Mouse (Mus musculus) cerebellum, adult 11-12 months (tissue): ENCODE measurements around the gene Fn3k.

Source experiments
- DNase-seq: peaks from one replicate; pipeline ENCODE4 v3.0.0; 2022

Gene Fn3k

DNA sequence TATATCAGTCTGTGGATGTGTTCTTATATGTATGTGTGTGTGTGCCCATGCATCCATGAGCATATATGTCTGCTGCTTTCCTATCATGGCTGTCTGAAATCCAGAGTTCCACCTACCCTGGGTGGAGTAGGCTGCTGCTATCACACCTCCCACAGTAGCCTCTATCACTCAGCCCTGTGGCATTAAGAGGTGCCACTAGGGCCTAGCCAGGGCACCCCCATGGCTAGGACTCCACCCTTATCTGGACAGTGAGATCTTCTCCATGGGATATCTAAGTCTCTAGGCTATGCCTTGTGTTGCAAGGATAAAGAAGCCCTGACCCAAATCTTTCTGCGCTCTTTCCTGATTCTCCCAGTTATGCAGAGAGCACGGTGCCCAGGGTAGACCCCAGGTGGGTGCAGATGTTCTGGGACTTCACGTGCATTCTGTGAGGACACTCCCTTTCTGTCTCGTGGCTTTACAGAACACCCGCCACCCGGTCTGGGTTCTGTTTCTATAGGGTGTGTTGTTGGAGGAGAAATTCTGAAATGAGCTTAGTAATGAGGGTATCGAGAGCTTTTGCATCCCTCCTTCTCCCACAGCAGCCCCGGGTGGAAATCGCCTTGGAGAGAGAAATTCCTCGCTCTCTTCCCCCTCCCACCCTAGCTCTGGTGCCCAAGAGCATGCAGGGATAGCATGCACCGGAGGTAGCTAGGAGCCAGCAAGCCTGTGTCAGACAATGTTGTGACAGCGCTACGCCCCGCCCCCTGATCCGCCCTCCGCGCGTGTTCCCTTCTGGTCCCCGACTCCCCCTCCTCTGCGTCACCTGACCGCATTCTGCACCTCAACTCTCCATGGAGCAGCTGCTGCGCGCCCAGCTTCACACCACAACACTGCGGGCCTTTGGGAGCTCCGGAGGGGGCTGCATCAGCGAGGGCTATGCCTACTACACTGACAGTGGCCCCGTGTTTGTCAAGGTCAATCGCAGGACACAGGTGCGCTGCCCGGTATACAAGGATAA is at the start of gene Fn3k:
Fn3k (plus strand) TSS at position 758 of the 1,000 bp plus-strand sequence.
- peak; percentile 98 for DNase-seq

DNA sequence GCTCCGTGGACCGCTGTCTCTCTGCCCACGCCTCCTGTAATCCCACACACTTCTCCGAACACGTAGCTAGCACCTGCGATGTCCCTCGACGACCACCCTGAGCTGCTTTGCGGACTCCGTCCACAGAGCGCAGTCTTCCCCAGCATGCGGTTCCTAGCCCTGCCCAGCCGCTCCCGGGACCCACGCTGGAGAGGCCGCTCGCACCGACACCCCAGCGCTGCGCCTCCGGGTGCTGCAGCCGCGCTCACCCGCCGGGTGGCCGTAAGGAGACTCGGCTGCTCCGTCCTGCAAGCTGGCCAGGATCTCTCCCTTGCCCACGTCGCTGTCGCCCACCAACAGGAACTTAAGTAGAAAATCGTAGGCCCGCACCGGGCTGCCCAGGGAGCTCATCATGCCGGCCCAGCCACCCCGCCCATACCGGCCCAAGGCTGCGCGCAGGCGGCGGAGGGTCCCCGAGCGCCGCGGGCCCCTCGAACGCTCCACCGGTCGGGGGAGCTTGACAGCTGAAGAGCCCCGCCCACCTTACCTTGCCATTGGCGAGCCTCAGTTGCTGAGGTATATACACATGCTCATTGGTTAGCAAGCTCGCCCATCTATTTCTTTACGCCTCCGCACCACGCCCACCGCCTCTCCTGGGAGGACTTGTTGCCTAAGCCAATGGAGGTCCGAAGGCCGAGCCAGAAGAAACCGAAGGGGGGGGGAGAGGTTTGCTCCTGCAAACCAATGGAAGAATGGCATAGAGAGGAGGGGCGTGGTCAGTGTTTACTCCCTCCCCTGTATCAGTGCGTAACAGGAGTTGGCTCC is 46.8 kb upstream of the Fn3k start, which contains the start of gene Rab40b:
Rab40b (minus strand) TSS at position 502 of the 804 bp plus-strand sequence.
- DNase-seq, result peak; percentile 94

DNA sequence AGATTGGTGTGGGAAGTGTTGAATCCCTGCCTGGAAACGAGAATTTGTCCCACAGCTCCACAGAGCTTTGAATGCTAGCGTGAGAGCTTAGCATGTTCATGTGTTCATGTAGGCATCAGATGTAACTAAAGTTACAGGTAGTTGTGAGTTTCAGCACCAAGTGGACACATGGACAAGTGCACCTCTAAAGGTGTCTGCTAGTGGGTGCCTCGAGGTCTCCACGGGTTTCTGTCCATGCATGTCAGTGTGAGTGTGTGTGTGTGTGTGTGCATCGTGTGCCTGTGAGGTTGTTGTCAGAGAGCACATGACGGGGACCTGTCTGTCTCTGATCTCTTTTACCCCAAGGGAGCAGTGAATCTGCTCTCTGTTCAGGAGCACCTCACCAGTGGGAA is 46.2 kb upstream of the Fn3k start:
- no peak for DNase-seq

DNA sequence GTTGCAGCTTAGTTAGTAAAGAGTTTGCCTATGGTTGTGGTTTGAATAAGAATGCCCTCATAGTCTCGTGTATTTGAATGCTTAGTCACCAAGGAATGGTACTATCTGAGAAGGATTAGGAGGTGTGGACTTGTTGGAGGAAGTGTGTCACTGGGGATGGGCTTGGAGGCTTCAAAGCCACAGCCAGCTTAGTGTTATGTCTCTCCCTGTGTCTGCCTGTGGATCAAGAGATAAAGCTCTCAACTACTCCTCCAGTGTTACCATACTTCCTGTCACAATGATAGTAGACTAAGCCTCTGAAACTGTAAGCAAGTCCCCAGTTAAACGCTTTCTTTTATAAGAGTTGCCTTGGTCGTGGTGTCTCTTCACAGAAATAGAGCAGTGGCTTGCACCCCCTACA is 43.9 kb upstream of the Fn3k start:
- no peak for DNase-seq

DNA sequence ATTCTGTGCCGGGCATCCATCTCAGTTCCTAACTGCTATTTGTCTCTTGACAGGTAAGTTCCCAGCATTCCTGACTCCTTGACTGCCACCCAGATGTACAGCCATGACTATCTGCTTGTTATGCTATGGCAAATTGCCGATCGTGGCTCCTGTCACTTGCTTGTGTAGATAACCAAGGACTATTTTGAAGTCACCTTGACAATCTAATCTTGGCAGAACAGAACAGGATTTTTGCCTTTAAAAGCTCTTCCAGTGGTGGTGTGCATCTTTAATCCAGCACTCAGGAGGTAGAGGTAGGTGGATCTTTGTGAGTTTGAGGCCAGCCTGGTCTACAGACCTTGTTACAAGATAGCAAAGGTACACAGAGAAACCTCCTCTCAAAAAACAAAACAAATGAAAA is 42.3 kb upstream of the Fn3k start:
- no peak for DNase-seq

DNA sequence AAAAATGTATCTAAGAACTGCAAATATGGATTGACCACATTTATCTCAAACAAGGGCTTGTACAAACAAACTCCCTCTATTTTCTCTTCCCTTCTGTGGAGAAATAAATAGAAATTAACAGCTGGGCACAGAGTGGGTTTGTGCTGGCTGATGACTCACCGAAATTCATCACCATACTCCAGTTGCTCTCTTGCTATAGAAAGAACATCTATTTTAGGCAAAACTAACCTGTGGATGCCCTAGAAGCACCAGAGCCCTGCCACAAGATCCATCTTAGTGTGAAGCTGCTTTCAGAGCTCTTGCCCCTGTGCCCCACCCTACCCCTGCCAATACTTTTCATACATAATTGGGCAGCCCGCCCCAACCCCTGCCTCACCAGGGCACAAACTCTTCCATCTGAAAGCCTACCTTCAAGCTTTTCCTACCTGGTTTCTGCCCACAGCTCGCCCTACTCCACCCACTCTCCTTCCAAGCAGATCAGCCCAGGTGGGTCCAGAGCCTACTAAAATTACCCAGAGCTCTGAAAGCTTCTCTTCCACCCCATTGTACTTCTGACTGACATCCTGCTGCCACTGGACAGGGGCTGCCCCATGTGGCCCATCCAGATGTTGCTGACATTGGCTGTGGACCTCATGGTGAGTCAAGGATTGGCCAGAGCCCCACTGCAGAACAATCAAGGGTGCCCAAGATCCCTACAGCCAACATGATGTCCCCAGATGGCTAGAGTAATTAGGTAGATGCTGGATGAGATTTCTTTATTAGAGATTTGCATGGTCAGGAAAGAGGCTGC is 27.2 kb upstream of the Fn3k start:
- DNase-seq, result no peak

DNA sequence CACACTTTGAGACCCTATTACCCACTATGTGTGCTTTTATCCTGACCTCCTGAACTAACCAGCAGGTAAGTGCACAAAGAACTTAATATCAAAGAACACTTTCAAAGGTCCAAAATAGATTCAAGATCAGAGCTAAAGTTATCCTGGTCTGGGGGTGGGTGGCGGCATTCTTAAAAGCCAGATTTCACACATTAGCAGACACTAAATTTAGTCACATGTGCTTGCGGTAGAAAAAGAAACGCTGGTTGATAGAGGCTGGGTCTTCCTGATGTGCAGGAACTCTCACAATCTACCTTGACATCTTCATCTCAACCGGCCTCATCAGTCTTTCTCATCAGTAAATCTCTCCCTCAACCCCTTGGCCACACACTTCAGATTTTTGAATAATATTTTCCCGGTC is 20.0 kb upstream of the Fn3k start:
- DNase-seq, result no peak

DNA sequence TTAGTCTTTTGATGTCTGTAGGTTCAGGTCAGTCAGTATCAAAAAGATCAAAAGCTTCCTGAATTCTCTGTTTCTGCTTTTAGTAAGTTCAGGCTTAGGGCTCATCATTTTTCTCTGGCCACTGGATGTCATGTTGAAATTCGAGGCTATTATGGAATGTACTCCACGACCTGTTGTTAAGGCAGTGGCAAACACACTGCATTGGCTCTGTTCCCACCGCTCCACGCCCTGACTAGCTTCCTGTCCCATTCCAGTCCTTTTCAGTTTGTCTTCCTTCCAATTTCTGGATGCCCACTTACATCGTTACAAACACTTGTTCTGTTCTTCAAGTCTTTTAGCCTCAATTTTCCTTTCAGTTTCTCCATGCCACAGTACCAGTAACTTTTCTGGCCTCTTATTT is 19.4 kb upstream of the Fn3k start:
- no peak for DNase-seq

DNA sequence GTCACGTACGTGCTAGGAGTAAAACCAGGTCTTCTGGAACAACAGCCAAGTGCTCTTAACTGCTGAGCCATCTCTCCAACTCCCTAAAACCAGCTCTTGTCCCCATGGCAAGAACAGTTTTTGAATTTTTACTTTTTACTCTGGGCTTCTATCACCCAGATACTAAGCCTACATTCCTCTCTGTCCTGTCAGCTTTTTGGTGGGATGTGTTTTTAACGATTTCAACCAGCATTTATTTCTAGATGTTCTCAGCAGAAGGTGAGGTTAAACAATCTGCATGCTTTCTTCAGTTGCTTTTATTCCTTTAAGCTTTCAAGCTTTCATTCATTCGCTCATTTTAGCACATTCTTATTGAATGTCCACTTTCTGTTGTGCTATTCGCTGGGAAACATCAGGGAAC is 16.7 kb upstream of the Fn3k start:
- DNase-seq, result no peak

DNA sequence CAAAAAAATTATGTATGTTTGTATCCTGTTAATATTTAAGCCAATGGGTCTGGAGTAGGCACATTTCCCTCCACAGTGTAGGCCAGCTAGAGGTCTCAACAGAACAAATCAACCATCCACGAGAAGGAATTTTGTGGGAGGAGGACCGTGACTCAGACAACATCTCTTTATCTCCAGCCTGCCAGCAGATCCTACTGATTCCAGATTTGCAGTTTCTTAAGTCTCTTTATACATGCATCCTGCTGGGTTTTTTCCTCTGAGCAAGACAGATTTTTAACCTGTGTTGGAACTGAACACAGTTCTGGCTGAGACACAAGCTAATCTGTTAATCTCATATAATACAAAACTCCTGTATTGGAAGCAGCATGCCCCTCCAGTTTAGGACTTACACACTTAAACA is 15.8 kb upstream of the Fn3k start:
- no peak for DNase-seq

DNA sequence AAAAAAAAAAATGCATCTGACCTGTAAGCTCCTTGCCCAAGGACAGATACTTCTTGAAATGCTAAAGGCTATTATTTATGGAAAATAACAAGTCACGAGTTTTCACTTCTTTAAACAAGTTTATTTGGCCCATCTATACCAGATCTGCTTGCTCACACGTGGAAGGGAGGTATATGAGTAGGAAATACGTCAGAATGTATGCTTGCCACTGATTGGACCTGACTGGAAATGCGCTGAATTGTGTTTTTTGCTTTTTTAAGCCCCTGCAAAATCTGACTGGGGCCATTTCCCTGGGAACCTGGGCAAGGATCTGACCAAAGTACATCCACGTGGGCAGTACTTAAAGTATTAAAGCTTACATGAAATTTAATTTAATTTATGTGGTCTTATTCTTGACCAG is 14.3 kb upstream of the Fn3k start:
- DNase-seq, result no peak

DNA sequence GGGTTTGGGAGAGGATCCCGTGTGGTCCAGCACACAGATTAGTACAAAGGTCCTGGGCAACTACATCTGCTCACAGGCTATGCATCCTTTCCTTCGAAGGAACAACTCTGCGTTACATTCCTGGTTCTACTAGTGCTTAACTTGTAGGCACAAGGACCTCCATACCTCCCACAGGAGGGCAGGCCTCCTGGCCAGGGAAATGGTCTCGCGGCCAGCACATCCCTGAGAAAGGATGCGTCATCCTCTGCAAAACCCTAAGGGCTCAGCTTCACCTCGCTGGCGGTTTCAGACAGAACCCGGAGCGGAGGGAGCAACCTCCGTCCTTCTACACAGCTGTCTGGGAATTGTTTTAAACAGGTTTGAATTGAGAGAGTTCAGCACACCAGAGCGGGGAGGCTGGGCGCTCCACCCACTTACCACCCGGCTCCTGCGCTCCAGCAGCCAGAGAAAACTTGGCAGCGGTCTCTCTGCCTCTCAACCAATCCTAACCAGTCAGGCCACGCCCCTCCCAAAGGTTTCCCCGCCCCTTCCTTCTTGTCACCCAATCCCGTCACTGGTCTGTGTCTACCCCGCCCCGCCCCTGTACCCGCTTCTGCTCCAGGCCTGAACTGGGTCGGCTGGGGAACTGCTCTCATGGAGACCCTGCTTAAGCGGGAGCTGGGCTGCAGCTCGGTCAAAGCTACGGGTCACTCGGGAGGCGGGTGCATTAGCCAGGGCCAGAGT is 13.7 kb upstream of the Fn3k start, which contains the start of gene Fn3krp:
Fn3krp (plus strand) TSS at position 572 of the 723 bp plus-strand sequence.
- peak; percentile 99 for DNase-seq

DNA sequence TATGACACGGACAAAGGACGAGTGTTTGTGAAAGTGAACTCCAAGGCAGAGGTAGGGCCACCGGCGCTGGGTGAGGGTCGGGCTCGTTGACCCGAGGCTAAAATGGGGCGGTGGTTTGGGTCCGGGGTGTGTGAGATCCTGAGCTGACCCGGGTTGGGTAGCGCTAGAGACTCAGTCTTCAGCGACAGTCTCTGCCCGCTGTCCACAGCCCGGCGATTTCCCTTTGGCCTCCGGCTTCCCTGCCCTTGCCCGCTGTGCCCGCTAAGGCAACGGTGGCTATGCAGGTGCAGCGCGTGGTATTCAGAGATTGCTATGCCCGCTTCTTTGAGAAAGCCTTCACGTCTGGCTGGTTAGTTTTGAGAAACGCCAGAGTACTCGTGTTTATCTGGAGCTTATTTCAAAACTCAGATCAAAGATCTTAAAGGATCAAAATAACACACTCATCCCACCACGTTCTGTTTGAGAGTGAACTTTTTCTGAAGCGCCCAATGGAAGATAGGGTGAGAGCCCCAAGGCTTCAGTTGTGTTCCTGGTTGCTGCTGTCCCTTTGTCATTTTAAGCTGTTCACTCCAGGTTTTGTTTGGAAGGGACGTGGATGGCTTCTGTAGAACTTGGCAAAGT is 13.1 kb upstream of the Fn3k start:
- DNase-seq, result no peak

DNA sequence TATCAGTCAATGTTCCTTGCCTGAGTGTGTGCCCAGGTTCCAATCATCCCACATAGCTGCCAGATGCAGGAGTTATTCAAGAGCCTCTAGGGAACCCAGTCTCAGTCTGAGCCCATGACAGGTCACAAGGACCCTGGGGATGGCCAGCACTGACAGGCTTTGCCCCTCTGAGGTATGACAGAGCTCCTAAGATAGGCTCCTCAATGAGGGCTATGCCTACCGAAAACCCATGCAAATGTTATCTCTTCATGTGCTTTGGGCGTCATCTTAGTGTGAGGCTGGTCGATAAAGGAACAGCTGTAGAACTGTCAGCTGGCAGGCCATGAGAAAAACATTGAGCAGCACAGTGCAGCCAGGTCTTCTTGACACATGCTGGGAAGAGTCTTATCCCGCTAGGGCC is 1.3 kb upstream of the Fn3k start:
- DNase-seq, result no peak

DNA sequence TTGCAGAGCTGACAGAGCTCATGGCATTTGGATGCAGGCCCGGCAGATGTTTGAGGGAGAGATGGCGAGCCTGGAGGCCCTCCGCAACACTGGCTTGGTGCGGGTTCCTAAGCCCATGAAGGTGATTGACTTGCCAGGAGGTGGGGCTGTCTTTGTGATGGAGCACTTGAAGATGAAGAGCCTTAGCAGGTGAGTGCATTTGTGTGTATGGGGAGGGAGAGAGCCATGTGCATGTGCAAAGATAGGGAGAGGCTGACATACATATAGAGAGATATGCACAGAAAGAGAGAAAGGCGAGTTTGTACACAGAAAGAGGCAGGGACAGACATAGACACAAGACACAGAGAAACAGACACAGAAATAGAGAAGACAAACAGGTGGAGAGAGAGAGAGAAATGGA is 2.5 kb downstream of the Fn3k start:
- no peak for DNase-seq

DNA sequence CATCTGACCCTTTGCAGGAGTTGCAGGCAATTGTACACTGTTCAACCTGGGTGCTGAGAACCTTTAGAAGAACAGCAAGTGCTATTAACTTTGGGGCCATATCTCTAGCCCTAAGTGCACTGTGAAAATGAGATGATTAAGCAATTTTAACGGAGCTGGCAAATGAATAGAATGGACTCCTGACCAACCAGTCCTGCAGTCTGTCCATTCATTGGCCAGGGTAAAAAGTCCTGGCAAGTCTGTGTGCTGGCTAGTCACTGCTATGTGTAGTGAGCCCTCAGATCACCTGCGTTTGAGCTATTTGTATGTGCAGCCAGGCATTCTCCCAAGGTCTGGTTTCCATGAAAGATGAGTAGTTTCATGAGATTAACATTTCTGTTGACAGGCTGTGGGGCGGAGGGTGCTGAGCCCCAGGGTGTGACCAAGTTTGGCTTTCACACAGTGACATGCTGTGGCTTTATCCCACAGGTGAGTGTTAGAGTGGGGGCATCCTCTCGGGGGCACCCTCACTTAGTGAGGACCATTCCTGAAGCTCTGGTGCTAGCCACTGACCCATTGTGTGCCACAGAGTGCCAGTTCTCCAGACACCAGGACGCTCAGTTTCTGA is 5.1 kb downstream of the Fn3k start:
- DNase-seq, result no peak

DNA sequence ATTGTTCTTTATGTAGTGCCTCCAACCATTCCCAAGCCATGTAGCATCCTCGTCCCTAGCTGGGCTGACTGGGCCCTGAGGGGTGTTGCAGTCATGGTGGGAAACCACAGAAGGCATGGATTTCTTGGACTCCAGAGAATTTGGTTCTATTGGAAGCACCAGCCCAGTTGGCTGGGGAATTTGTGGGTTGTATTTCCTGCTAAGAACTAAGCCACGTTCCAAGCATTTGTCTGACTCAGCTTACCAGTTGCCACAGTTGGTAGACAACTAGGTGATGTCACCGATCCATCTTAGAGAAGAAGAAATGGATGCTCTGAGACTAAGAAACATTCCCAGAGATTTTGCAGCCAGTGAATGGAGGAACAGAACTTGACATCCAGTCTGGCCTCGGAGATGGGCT is 6.9 kb downstream of the Fn3k start:
- DNase-seq, result no peak

DNA sequence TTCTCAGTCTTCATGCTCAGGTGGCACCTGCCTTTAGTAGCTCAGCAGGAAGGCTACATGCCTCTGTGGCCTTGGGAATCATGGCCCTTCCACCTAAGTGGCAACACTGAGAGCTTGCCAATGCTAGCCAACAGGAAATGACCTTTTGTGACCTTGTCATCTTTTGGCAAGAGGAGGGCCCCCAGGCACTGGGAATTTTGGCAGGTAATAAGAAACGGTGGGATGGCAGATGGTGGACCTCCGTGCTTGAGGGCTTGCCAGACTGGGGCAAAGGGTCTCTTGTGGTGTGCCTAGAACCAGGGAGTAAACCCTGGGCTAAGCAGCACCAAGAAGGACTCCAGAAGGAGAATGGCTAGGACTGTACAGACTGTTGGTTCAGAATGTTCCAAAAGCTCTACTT is 7.4 kb downstream of the Fn3k start:
- DNase-seq, result peak; percentile 47

DNA sequence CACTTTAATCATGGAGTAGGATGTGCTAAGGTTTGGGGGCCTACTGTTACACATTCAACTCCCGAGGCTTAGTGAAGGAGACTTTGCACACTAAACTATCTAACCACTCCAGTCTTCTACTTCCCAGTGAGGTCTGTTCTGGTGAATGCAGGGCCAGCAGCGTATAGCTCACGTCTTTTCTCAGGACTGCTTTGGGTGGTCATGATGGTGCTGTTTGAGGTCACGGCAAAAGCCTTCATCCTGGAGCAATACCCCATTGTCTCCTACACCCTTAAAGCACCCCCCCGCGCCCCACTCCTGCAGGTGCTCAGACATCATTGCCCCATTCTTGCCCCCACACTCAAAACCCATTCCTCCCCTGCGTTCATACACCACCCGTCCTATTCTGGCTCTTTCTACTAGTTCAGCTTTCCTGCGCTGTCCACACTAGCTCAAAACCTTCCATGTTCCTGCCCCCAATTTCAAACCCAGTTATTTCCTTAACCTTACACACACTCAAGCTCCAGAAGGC is 16.6 kb downstream of the Fn3k start:
- DNase-seq, result no peak

DNA sequence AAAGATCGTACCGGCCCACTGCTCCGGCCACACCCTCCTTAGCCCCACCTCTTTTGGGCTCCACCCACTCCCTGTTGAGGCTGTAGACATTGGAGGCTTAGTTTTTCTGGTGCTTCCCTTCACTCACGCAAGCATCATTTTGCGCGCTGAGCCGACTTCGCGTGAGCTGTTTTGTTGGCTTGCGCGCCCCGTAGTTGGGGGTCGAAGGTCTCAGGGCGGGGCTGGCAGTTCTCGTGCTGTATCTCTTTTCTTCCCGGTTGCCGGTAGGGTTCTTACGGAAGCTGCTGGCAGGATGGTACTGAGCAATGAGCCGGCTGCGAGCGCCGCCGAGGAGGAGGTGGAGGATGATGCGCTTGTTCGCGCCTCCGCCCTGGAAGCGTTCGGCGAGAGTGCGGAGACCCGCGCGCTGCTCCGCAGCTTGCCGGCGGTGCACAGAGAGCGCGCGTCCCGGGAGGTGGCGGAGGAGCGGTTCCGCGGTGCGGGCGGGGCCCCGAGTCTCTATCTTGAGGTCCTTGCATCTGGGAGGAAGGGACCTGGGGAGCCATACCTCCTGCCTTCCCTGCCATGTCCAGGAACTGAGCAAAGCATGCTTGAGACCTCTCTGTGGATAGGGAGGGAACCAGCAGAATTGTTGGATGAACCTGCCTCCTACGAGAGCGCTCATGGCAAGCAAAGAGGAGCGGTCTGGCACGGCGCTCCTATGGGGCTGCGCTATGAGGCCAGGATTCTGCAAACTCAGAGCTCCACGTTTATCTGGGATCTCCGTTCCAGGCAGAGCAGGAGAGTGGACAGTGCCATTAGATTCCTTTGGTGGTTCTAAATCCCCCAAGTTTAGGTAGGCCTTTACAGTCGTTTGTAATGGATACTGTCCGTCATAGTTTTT is 17.3 kb downstream of the Fn3k start, which contains the start of gene Tbcd:
Tbcd (plus strand) TSS at position 197 of the 883 bp plus-strand sequence.
- peak; percentile 94 for DNase-seq
